Mouse (Mus musculus) kidney, postnatal 0 days (tissue): ENCODE measurements around the gene Gm21972. TPM values are rescaled to one million over a fixed set of nuclear protein-coding genes. Genes with fewer than 3 reads are reported as not detected.

Experiments
- ATAC-seq: fragments of 200-750 bp; cut with Nextera tagmentation; replicated peaks from 2 replicates; pipeline ENCODE4 v1.8.0; 2017; ENCODE audit warnings: low read depth, moderate number of reproducible peaks, moderate TSS enrichment, moderate library complexity; ENCODE audit not compliant: low FRiP score
- DNase-seq: peaks from one replicate; pipeline ENCODE4 v3.0.0-alpha.2; 2016; ENCODE audit warnings: low spot score
- H3K27ac ChIP-seq: fragments of 300-500 bp; sonication (generic); 2 replicates; pipeline ENCODE4 v1.5.1; 2014; ENCODE audit warnings: mild to moderate bottlenecking
- H3K27me3 ChIP-seq: fragments of 300-500 bp; sonication (generic); 2 replicates; pipeline ENCODE4 v1.6.1; 2014; ENCODE audit warnings: low read length, mixed read lengths; ENCODE audit not compliant: insufficient read depth
- H3K36me3 ChIP-seq: fragments of 300-500 bp; sonication (generic); 2 replicates; pipeline ENCODE4 v1.6.1; 2014; ENCODE audit warnings: low read length, mixed read lengths; ENCODE audit not compliant: insufficient read depth
- H3K4me1 ChIP-seq: fragments of 300-500 bp; sonication (generic); replicated peaks from 2 replicates; pipeline ENCODE4 v1.6.1; 2014; ENCODE audit warnings: antibody characterized with exemption, low read length, mixed read lengths; ENCODE audit not compliant: insufficient read depth
- H3K4me2 ChIP-seq: fragments of 300-500 bp; sonication (generic); 2 replicates; pipeline ENCODE4 v1.6.1; 2014; ENCODE audit warnings: mild to moderate bottlenecking, low read length, moderate library complexity, mixed read lengths
- H3K4me3 ChIP-seq: fragments of 300-500 bp; sonication (generic); replicated peaks from 2 replicates; pipeline ENCODE4 v1.5.1; 2014; ENCODE audit warnings: low read depth, low read length
- H3K9ac ChIP-seq: fragments of 300-500 bp; sonication (generic); 2 replicates; pipeline ENCODE4 v1.6.1; 2014; ENCODE audit warnings: low read depth, low read length
- H3K9me3 ChIP-seq: fragments of 300-500 bp; sonication (generic); replicated peaks from 2 replicates; pipeline ENCODE4 v1.6.1; 2016; ENCODE audit warnings: low read length, inconsistent platforms, mixed read lengths
- CTCF ChIP-seq: IDR thresholded peaks from 2 replicates; pipeline ENCODE4 v1.5.1; 2016; ENCODE audit warnings: antibody characterized with exemption, low read depth, mild to moderate bottlenecking, moderate library complexity
- WGBS: fragments of 180-500 bp; shearing (Covaris S2); extraction: QIAGEN DNeasy Blood & Tissue Kit; methylation state at CpG from one replicate; pipeline ENCODE4 v1.1.7; 2014; 5-methylcytosine and 5-hydroxymethylcytosine counted together
- polyA plus RNA-seq: library from polyadenylated mRNA; unstranded; fragments of >200 nt; fragmentation: Nextera tagmentation; extraction: Ambion mirVana; gene quantifications from 2 replicates; pipeline ENCODE4 v1.2.1, GENCODE M21; 2015

The Gm21972 gene
- polyA plus RNA-seq, 1 experiment from 2014 or later = not detected

GRCm38 (mm10) chr1:86188271-86188670 lies 54.8 kb downstream of the Gm21972 start:
- H3K36me3 ChIP-seq = no peaks in the 10 kb centered on the region
- no peak for DNase-seq
- H3K27me3 ChIP-seq = no peaks in the 10 kb centered on the region
- WGBS = 32% methylated on average over 2 of the region's 2 CpGs
- no peak overlapping the region for H3K4me3 ChIP-seq
- no peak overlapping the region for H3K9ac ChIP-seq
- ATAC-seq = no peak; the same call in 1 of the 2 replicates
- no peaks in the 10 kb centered on the region for H3K4me1 ChIP-seq
- H3K4me2 ChIP-seq = no peak overlapping the region
- TF ChIP-seq CTCF = no peak
- peak overlapping the region; percentile 11; the same call in 1 of the 2 replicates for H3K27ac ChIP-seq
- no peaks in the 10 kb centered on the region for H3K9me3 ChIP-seq

- Histone ChIP-seq H3K4me3 (no peak overlapping the region), H3K36me3 (no peaks in the 10 kb centered on the region), H3K9ac (no peak overlapping the region), H3K4me2 (no peak overlapping the region), H3K4me1 (no peaks in the 10 kb centered on the region), H3K9me3 (no peaks in the 10 kb centered on the region), H3K27ac (peak overlapping the region; percentile 11; the same call in 1 of the 2 replicates), H3K27me3 (no peaks in the 10 kb centered on the region)
- ATAC-seq = peak; percentile 35
- DNase-seq = no peak
- peak; percentile 31; the same call in 1 of the 2 replicates for TF ChIP-seq CTCF
- 74% methylated on average over 6 of the region's 6 CpGs for WGBS
Observed at GRCm38 (mm10) chr1:86189034-86189702, 55.7 kb downstream of the Gm21972 start.

GRCm38 (mm10) chr1:86190843-86191242 lies 57.4 kb downstream of the Gm21972 start:
- H3K36me3 ChIP-seq = no peaks in the 10 kb centered on the region
- TF ChIP-seq CTCF = no peak
- 81% methylated on average over 6 of the region's 6 CpGs for WGBS
- H3K4me2 ChIP-seq = no peak overlapping the region
- ATAC-seq (no peak), DNase-seq (no peak)
- no peaks in the 10 kb centered on the region for H3K27me3 ChIP-seq
- no peaks in the 10 kb centered on the region for H3K9me3 ChIP-seq
- no peak overlapping the region for H3K4me3 ChIP-seq
- no peak overlapping the region for H3K27ac ChIP-seq
- H3K9ac ChIP-seq = no peak overlapping the region
- no peaks in the 10 kb centered on the region for H3K4me1 ChIP-seq

DNA sequence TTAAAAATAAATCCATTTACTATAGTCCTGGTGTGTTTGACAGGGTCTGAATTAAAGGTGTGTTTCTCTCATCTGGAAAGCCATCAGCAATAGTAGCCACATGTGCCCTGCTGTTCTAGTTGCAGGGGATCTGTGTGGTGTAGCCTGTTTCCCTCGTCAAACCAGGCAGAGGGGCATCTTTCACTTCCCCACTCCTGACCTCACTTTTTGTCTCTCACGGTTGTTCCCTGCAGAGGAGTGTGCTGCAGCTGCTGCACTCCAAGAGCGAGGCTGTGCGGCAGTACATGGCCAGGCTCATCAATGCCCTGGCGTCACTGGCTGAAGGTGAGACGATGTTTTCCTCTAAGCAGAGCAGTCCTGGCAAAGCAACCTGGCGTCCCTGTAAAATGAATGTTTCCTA lies 60.6 kb downstream of the Gm21972 start:
- Histone ChIP-seq H3K4me1 (no peaks in the 10 kb centered on the region), H3K9me3 (no peaks in the 10 kb centered on the region), H3K36me3 (0 out of 2 replicates have a peak, but pooled peaks cover 7% of the 10 kb centered on the region), H3K27me3 (no peaks in the 10 kb centered on the region), H3K9ac (no peak overlapping the region), H3K4me2 (no peak overlapping the region), H3K27ac (no peak overlapping the region), H3K4me3 (no peak overlapping the region)
- DNase-seq (no peak), ATAC-seq (no peak)
- no peak for TF ChIP-seq CTCF
- WGBS = 84% methylated on average over 7 of the region's 7 CpGs

DNA sequence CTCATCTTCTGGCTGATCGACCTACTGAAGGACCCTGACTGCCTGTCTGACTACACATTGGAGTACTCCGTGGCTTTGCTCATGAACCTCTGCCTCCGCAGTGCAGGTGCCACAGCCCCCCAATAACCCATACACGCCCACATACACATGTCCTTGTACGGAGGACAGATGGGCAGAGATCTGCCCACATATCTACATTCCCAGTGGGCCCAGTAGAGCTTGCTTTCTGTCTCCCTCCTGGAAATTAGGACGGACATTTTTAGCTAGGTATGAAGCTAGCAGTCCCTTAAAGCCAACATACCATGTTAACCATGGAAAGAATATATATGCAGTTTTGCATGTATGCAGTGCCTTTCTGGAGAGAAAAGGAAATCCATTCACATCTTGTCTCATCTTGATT lies 64.8 kb downstream of the Gm21972 start:
- H3K4me2 ChIP-seq = no peak overlapping the region
- DNase-seq = no peak
- 91% methylated on average over 6 of the region's 6 CpGs for WGBS
- no peaks in the 10 kb centered on the region for H3K27me3 ChIP-seq
- TF ChIP-seq CTCF = no peak
- H3K4me1 ChIP-seq = no peaks in the 10 kb centered on the region
- H3K9ac ChIP-seq = no peak overlapping the region
- no peaks in the 10 kb centered on the region for H3K9me3 ChIP-seq
- no peak for ATAC-seq
- H3K27ac ChIP-seq = no peak overlapping the region
- peaks cover 29% of the 10 kb centered on the region; the same call in 1 of the 2 replicates for H3K36me3 ChIP-seq
- no peak overlapping the region for H3K4me3 ChIP-seq

GRCm38 (mm10) chr1:86199026-86199425 lies 65.6 kb downstream of the Gm21972 start:
- whole genome bisulfite sequencing = 81% methylated on average over 5 of the region's 5 CpGs
- Histone ChIP-seq H3K9ac (no peak overlapping the region), H3K27ac (no peak overlapping the region), H3K36me3 (peaks cover 32% of the 10 kb centered on the region; the same call in 1 of the 2 replicates), H3K4me2 (no peak overlapping the region), H3K27me3 (no peaks in the 10 kb centered on the region), H3K9me3 (no peaks in the 10 kb centered on the region), H3K4me3 (no peak overlapping the region), H3K4me1 (no peaks in the 10 kb centered on the region)
- no peak for ATAC-seq
- no peak for TF ChIP-seq CTCF
- DNase-seq = no peak
